Mouse (Mus musculus) brain, embryonic 14.5 days (tissue): ENCODE measurements around the gene Nhsl1.

Source experiments
- CTCF ChIP-seq: fragments of 200-500 bp; IDR thresholded peaks from 2 replicates; pipeline ENCODE4 v1.5.1; 2012; ENCODE audit warnings: inconsistent platforms, mild to moderate bottlenecking, moderate library complexity, borderline replicate concordance; ENCODE audit not compliant: insufficient read depth, insufficient read length; ENCODE audit errors: extremely low read depth
- POLR2A ChIP-seq: fragments of 200-500 bp; IDR thresholded peaks from 2 replicates; pipeline ENCODE4 v1.6.1; 2012; ENCODE audit warnings: mild to moderate bottlenecking, inconsistent platforms, borderline replicate concordance; ENCODE audit not compliant: poor library complexity, insufficient read depth, insufficient read length, severe bottlenecking; ENCODE audit errors: extremely low read depth

GRCm38 (mm10) chr10:18453380-18453779 is 134.6 kb downstream of the Nhsl1 start:
- TF ChIP-seq POLR2A, result no peak
- TF ChIP-seq CTCF, result peak; percentile 93
